Mouse (Mus musculus) c-Kit-positive CD71-negative TER-119-negative erythroid progenitor cells, embryonic 14.5 days (primary cell): ENCODE results near the gene Ccdc127.

Experiments
- DNase-seq: peaks from one replicate; pipeline ENCODE4 v3.0.0-alpha.2; 2013; ENCODE audit warnings: low read depth

The Ccdc127 gene

GRCm38 (mm10) chr13:74349566-74350434 is at the start of gene Ccdc127, which contains the start of gene Sdha:
Ccdc127 (plus strand) TSS chr13:74350309.
Sdha (minus strand) TSS chr13:74350280.
- peak; percentile 95 for DNase-seq

- peak; percentile 45 for DNase-seq
Observed at GRCm38 (mm10) chr13:74300925-74301606, 49.0 kb upstream of the Ccdc127 start.

- DNase-seq, result no peak
Observed at GRCm38 (mm10) chr13:74301607-74301984, 48.5 kb upstream of the Ccdc127 start.

- no peak for DNase-seq
Observed at GRCm38 (mm10) chr13:74302050-74303037, 47.8 kb upstream of the Ccdc127 start.

GRCm38 (mm10) chr13:74305380-74305779 is 44.7 kb upstream of the Ccdc127 start:
- no peak for DNase-seq

GRCm38 (mm10) chr13:74305780-74306179 is 44.3 kb upstream of the Ccdc127 start:
- no peak for DNase-seq

GRCm38 (mm10) chr13:74314616-74315015 is 35.5 kb upstream of the Ccdc127 start:
- DNase-seq, result no peak

- no peak for DNase-seq
Observed at GRCm38 (mm10) chr13:74316386-74316785, 33.7 kb upstream of the Ccdc127 start.

GRCm38 (mm10) chr13:74316789-74317169 is 33.3 kb upstream of the Ccdc127 start:
- no peak for DNase-seq

- peak; percentile 98 for DNase-seq
Observed at GRCm38 (mm10) chr13:74317170-74317849, 32.8 kb upstream of the Ccdc127 start, which contains the start of gene Pdcd6. Pdcd6 (minus strand) TSS chr13:74317580.

GRCm38 (mm10) chr13:74329321-74329720 is 20.8 kb upstream of the Ccdc127 start:
- no peak for DNase-seq

- no peak for DNase-seq
Observed at GRCm38 (mm10) chr13:74341036-74341435, 9.1 kb upstream of the Ccdc127 start.

- DNase-seq, result no peak
Observed at GRCm38 (mm10) chr13:74350435-74350906, 362 bp downstream of the Ccdc127 start.

GRCm38 (mm10) chr13:74356491-74356890 is 6.4 kb downstream of the Ccdc127 start:
- DNase-seq, result no peak

GRCm38 (mm10) chr13:74362218-74362617 is 12.1 kb downstream of the Ccdc127 start:
- no peak for DNase-seq

- no peak for DNase-seq
Observed at GRCm38 (mm10) chr13:74363176-74363858, 13.2 kb downstream of the Ccdc127 start.

GRCm38 (mm10) chr13:74363859-74364235 is 13.7 kb downstream of the Ccdc127 start, which contains the start of gene Lrrc14b:
Lrrc14b (minus strand) TSS chr13:74364005.
- DNase-seq, result no peak

- no peak for DNase-seq
Observed at GRCm38 (mm10) chr13:74381533-74382276, 31.6 kb downstream of the Ccdc127 start.

- DNase-seq, result no peak
Observed at GRCm38 (mm10) chr13:74382289-74382688, 32.2 kb downstream of the Ccdc127 start.

GRCm38 (mm10) chr13:74389730-74390129 is 39.6 kb downstream of the Ccdc127 start:
- no peak for DNase-seq
